Mouse (Mus musculus): Measurements from ENCODE around the gene Gm39566. TPM values are rescaled to one million over a fixed set of nuclear protein-coding genes. Genes with fewer than 3 reads are reported as not detected.

The Gm39566 gene
- polyA plus RNA-seq, 1 experiment = not detected

DNA sequence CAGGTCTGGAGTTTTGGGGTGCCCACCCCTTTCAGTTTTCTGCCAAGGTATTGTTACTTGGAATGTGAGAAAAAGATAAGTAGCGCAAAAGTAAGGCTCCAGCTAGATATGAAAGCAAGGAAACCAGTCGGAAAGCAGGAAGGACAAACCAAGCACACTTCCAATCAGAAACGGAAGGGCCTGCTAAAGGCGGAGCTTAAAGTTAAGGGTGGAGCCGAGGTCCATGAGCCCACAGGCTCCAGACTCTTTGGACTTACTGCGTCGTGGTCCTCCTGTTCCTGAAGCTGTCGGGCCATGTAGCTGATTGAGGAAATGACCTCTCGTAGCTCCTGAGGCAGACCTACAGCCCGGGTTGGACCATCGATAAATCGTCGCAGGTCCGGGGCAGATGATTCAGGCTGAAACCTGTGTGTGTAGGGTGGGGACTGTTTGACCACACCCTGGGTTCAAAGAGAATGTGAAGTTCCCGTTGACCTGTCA, 30.3 kb downstream of the Gm39566 start:
- Histone ChIP-seq H3K27me3 (ENCODE audit: control insufficient read depth, insufficient read depth, low read length) (no peaks in the 10 kb centered on the region), H3K4me3 (ENCODE audit: low read depth, low read length) (peak overlapping the region; percentile 47), H3K27ac (ENCODE audit: insufficient read depth, low read depth, low read length) (peak overlapping the region; percentile 54), H3K36me3 (ENCODE audit: control insufficient read depth, insufficient read depth, low read length) (no peaks in the 10 kb centered on the region), H3K4me1 (ENCODE audit: control insufficient read depth, insufficient read depth, insufficient read length, low read length) (peaks cover 5% of the 10 kb centered on the region; the same call in 1 of the 2 replicates)
- WGBS = 7% methylated on average over 15 of the region's 15 CpGs
- no peak; the same call in 1 of the 2 replicates for TF ChIP-seq POLR2A (IDR thresholded peaks at IDR 0.05; ENCODE audit: low read depth, low read length)
- TF ChIP-seq CTCF (IDR thresholded peaks at IDR 0.05; ENCODE audit: extremely low read depth, insufficient read length, insufficient replicate concordance, low read depth, low read length) = no peak

DNA sequence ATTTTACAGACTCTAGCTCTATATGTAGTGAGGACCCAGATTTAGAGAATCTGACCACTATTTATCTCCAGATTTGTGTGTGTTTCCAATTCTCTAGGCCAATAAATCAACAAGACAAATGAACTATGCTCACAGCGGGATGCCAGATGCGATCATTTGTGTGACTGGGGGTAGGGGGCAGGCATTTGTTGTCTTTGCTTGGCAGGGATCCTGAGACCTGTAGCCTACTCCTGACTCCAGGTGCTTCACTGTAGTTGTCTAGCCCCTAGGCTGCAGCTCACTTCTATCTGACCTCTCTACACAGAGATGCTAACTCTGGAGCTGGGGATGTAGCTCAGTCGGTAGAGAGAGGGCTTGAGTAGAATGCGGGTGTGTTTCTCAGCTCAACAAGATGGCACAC, 33.3 kb downstream of the Gm39566 start:
- Histone ChIP-seq H3K27ac (ENCODE audit: insufficient read depth, low read depth, low read length) (no peak overlapping the region), H3K4me1 (ENCODE audit: control insufficient read depth, insufficient read depth, insufficient read length, low read length) (peaks cover 5% of the 10 kb centered on the region; the same call in 1 of the 2 replicates), H3K27me3 (ENCODE audit: control insufficient read depth, insufficient read depth, low read length) (no peaks in the 10 kb centered on the region), H3K36me3 (ENCODE audit: control insufficient read depth, insufficient read depth, low read length) (no peaks in the 10 kb centered on the region), H3K4me3 (ENCODE audit: low read depth, low read length) (no peak overlapping the region)
- 40% methylated on average over 4 of the region's 4 CpGs for WGBS
- TF ChIP-seq CTCF (IDR thresholded peaks at IDR 0.05; ENCODE audit: extremely low read depth, insufficient read length, insufficient replicate concordance, low read depth, low read length) (no peak), POLR2A (IDR thresholded peaks at IDR 0.05; ENCODE audit: low read depth, low read length) (no peak)

DNA sequence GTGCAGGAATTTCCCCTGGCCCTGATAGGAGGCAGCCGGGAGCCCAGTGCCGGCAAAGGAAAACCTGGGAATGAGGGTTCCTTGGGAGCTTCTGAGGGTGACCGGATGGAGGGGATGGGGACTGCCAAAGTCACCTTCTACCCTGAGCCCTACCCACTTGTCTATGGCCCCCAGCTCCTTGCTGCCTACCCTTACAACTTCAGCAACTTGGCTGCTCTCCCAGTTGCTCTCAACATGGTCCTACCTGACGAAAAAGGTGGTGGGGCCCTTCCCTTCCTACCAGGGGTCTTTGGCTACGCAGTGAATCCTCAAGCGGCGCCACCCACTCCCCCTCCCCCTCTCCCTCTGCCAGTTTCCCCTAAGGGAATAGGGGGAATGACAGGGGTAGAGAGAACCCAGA, 36.1 kb downstream of the Gm39566 start:
- 76% methylated on average over 7 of the region's 7 CpGs for WGBS

DNA sequence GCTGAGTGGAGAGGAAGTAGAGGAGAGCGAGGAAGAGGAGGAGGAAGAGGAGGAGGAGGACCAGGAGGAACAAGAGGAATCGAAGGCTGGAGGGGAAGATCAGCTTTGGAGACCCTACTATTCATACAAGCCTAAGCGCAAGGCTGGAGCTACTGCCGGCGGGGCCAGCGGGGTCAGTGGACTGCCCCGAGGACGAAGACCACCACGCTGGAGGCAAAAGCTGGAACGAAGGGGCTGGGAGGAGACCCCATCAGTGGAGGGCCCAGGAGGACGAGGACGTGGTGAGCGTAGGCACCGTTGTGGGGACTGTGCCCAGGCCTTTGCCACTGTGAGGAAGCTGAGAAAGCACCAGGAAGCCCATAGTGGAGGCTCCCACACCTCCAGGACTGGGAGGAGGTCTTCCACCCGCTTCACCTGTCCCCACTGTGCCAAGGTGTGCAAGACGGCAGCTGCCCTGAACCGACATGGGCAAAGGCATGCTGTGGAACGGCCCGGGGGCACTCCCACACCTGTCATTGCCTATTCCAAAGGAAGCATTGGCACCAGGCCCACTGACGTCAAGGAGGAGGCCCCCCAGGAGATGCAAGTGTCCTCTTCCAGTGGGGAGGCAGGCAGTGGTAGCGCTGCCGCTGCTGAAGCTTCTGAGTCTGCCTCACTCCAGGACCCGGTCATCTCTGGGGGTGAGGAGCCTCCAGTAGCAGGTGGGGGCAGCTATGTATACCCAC, 36.7 kb downstream of the Gm39566 start:
- Histone ChIP-seq H3K27me3 (ENCODE audit: control insufficient read depth, insufficient read depth, low read length) (no peaks in the 10 kb centered on the region), H3K27ac (ENCODE audit: insufficient read depth, low read depth, low read length) (no peak overlapping the region), H3K36me3 (ENCODE audit: control insufficient read depth, insufficient read depth, low read length) (peaks cover 5% of the 10 kb centered on the region; the same call in 1 of the 2 replicates), H3K4me3 (ENCODE audit: low read depth, low read length) (no peak overlapping the region), H3K4me1 (ENCODE audit: control insufficient read depth, insufficient read depth, insufficient read length, low read length) (no peaks in the 10 kb centered on the region; the same call in 1 of the 2 replicates)
- WGBS = 65% methylated on average over 23 of the region's 23 CpGs
- TF ChIP-seq POLR2A (IDR thresholded peaks at IDR 0.05; ENCODE audit: low read depth, low read length) = no peak
- TF ChIP-seq CTCF (IDR thresholded peaks at IDR 0.05; ENCODE audit: extremely low read depth, insufficient read length, insufficient replicate concordance, low read depth, low read length) = no peak

More for the DNA sequence above, 36.1 kb downstream of the Gm39566 start:
- TF ChIP-seq POLR2A (IDR thresholded peaks at IDR 0.05; ENCODE audit: low read depth, low read length) (no peak), CTCF (IDR thresholded peaks at IDR 0.05; ENCODE audit: extremely low read depth, insufficient read length, insufficient replicate concordance, low read depth, low read length) (no peak)
- no peak overlapping the region for H3K27ac ChIP-seq (ENCODE audit: insufficient read depth, low read depth, low read length)
- H3K36me3 ChIP-seq (ENCODE audit: control insufficient read depth, insufficient read depth, low read length) = peaks cover 5% of the 10 kb centered on the region; the same call in 1 of the 2 replicates
- no peaks in the 10 kb centered on the region for H3K27me3 ChIP-seq (ENCODE audit: control insufficient read depth, insufficient read depth, low read length)
- no peaks in the 10 kb centered on the region; the same call in 1 of the 2 replicates for H3K4me1 ChIP-seq (ENCODE audit: control insufficient read depth, insufficient read depth, insufficient read length, low read length)
- no peak overlapping the region for H3K4me3 ChIP-seq (ENCODE audit: low read depth, low read length)

DNA sequence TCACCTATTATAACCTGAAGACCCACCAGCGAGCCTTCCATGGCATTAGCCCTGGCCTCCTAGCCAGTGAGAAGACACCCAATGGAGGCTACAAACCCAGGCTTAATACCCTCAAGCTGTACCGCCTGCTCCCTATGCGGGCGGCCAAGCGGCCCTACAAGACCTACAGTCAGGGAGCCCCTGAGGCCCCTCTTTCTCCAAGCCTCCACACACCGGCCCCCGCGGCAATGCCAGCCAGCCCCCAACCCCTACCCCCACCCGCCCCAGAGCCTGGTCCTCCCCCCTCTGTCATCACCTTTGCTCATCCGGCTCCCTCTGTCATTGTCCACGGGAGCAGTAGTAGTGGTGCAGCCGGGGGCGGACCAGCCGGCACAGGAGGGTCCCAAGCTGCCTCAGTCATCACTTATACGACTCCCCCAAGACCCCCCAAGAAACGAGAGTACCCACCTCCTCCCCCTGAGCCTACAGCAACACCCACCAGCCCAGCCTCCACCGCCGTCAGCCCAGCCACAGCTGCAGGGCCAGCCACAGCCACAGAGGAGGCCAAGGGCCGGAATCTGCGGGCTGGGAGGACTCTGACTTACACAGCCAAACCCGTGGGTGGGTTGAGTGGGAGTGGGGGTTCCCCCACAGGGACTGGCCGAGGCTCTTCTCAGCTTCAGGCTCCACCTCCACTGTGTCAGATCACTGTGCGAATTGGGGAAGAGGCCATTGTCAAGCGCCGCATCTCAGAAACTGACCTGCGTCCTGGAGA, 37.4 kb downstream of the Gm39566 start:
- H3K27me3 ChIP-seq (ENCODE audit: control insufficient read depth, insufficient read depth, low read length) = no peaks in the 10 kb centered on the region
- TF ChIP-seq POLR2A (IDR thresholded peaks at IDR 0.05; ENCODE audit: low read depth, low read length) (no peak), CTCF (IDR thresholded peaks at IDR 0.05; ENCODE audit: extremely low read depth, insufficient read length, insufficient replicate concordance, low read depth, low read length) (no peak)
- no peak overlapping the region for H3K27ac ChIP-seq (ENCODE audit: insufficient read depth, low read depth, low read length)
- no peaks in the 10 kb centered on the region; the same call in 1 of the 2 replicates for H3K4me1 ChIP-seq (ENCODE audit: control insufficient read depth, insufficient read depth, insufficient read length, low read length)
- peaks cover 5% of the 10 kb centered on the region; the same call in 1 of the 2 replicates for H3K36me3 ChIP-seq (ENCODE audit: control insufficient read depth, insufficient read depth, low read length)
- WGBS = 79% methylated on average over 26 of the region's 26 CpGs
- H3K4me3 ChIP-seq (ENCODE audit: low read depth, low read length) = no peak overlapping the region

DNA sequence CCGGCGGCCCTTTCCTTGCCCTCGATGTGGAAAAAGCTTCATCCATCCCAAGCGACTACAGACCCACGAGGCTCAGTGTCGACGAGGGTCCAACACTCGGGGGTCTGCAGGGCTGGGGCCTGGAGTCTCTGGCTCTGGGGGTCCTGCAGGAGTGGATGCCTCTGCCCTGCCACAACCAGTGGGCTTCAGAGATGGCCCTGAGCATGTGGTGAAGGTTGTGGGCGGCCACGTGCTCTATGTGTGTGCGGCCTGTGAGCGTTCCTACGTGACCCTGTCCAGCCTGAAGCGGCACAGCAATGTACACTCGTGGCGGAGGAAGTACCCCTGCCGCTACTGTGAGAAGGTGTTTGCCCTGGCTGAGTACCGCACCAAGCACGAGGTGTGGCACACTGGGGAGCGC, 38.6 kb downstream of the Gm39566 start:
- 92% methylated on average over 20 of the region's 20 CpGs for WGBS
- H3K27me3 ChIP-seq (ENCODE audit: control insufficient read depth, insufficient read depth, low read length) = no peaks in the 10 kb centered on the region
- H3K36me3 ChIP-seq (ENCODE audit: control insufficient read depth, insufficient read depth, low read length) = peaks cover 5% of the 10 kb centered on the region; the same call in 1 of the 2 replicates
- H3K4me1 ChIP-seq (ENCODE audit: control insufficient read depth, insufficient read depth, insufficient read length, low read length) = no peaks in the 10 kb centered on the region
- no peak overlapping the region for H3K27ac ChIP-seq (ENCODE audit: insufficient read depth, low read depth, low read length)
- TF ChIP-seq CTCF (IDR thresholded peaks at IDR 0.05; ENCODE audit: extremely low read depth, insufficient read length, insufficient replicate concordance, low read depth, low read length) = no peak
- TF ChIP-seq POLR2A (IDR thresholded peaks at IDR 0.05; ENCODE audit: low read depth, low read length) = no peak
- no peak overlapping the region for H3K4me3 ChIP-seq (ENCODE audit: low read depth, low read length)

DNA sequence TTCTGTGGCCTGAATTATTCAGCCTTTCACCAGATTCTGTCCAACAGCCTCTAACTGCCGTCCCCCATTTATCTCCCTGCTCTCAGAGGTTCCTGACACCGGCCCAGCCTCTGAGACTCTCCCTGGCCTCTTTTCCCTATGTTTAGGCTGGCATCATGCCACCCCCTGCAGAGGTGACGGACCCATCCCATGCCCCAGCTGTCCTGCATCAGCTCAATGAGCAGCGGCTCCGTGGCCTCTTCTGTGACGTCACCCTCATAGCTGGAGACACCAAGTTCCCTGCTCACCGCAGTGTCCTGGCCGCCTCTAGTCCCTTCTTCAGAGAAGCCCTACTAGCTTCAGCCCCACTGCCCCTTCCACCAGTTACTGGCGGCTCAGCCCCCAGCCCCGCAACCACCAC, 39.4 kb downstream of the Gm39566 start:
- 85% methylated on average over 10 of the region's 10 CpGs for WGBS
- TF ChIP-seq POLR2A (IDR thresholded peaks at IDR 0.05; ENCODE audit: low read depth, low read length) (no peak), CTCF (IDR thresholded peaks at IDR 0.05; ENCODE audit: extremely low read depth, insufficient read length, insufficient replicate concordance, low read depth, low read length) (no peak)
- H3K27me3 ChIP-seq (ENCODE audit: control insufficient read depth, insufficient read depth, low read length) = no peaks in the 10 kb centered on the region

More for the DNA sequence above, 39.4 kb downstream of the Gm39566 start:
- no peak overlapping the region for H3K4me3 ChIP-seq (ENCODE audit: low read depth, low read length)
- peaks cover 5% of the 10 kb centered on the region; the same call in 1 of the 2 replicates for H3K36me3 ChIP-seq (ENCODE audit: control insufficient read depth, insufficient read depth, low read length)
- H3K4me1 ChIP-seq (ENCODE audit: control insufficient read depth, insufficient read depth, insufficient read length, low read length) = no peaks in the 10 kb centered on the region
- no peak overlapping the region for H3K27ac ChIP-seq (ENCODE audit: insufficient read depth, low read depth, low read length)
